Mouse (Mus musculus) limb, embryonic 11.5 days (tissue): ENCODE measurements around the gene Pla2g6. TPM values are rescaled to one million over a fixed set of nuclear protein-coding genes. Genes with fewer than 3 reads are reported as not detected.
A peak's percentile ranks its signal among the peaks of the same experiment; 100 is the strongest.

Source experiments
- ATAC-seq: fragments of 200-750 bp; cut with Nextera tagmentation; 2 replicates; pipeline ENCODE4 v1.8.0; 2017; ENCODE audit warnings: low read depth; ENCODE audit not compliant: insufficient number of reproducible peaks, low FRiP score, low TSS enrichment
- DNase-seq: peaks from one replicate; pipeline ENCODE4 v3.0.0-alpha.2; 2015; ENCODE audit warnings: low spot score
- H3K27ac ChIP-seq: fragments of 300-500 bp; sonication (generic); replicated peaks from 2 replicates; pipeline ENCODE4 v1.5.1; 2014; ENCODE audit warnings: low read depth, mild to moderate bottlenecking, low read length
- H3K27me3 ChIP-seq: fragments of 300-500 bp; sonication (generic); 2 replicates; pipeline ENCODE4 v1.6.1; 2014; ENCODE audit warnings: mild to moderate bottlenecking, low read length, mixed read lengths; ENCODE audit not compliant: control insufficient read depth, insufficient read depth
- H3K36me3 ChIP-seq: fragments of 300-500 bp; sonication (generic); 2 replicates; pipeline ENCODE4 v1.6.1; 2014; ENCODE audit warnings: mild to moderate bottlenecking, low read length, moderate library complexity, mixed read lengths; ENCODE audit not compliant: control insufficient read depth, insufficient read depth
- H3K4me1 ChIP-seq: fragments of 300-500 bp; sonication (generic); 2 replicates; pipeline ENCODE4 v1.6.1; 2014; ENCODE audit warnings: low read length, mixed read lengths; ENCODE audit not compliant: control insufficient read depth, insufficient read depth
- H3K4me2 ChIP-seq: fragments of 300-500 bp; sonication (generic); 2 replicates; pipeline ENCODE4 v1.6.1; 2014; ENCODE audit warnings: low read depth, mild to moderate bottlenecking, moderate library complexity; ENCODE audit not compliant: severe bottlenecking
- H3K4me3 ChIP-seq: fragments of 300-500 bp; sonication (generic); 2 replicates; pipeline ENCODE4 v1.5.1; 2014; ENCODE audit warnings: low read depth, low read length
- H3K9ac ChIP-seq: fragments of 300-500 bp; sonication (generic); 2 replicates; pipeline ENCODE4 v1.6.1; 2014; ENCODE audit warnings: mild to moderate bottlenecking, low read length
- H3K9me3 ChIP-seq: fragments of 300-500 bp; sonication (generic); 2 replicates; pipeline ENCODE4 v1.6.1; 2016; ENCODE audit warnings: low read length; ENCODE audit not compliant: control insufficient read depth
- WGBS: fragments of 180-500 bp; shearing (Covaris S2); extraction: QIAGEN DNeasy Blood & Tissue Kit; methylation state at CpG from one replicate; pipeline ENCODE4 v1.1.7; 2014; 5-methylcytosine and 5-hydroxymethylcytosine counted together
- polyA plus RNA-seq: library from polyadenylated mRNA; unstranded; fragments of >200 nt; fragmentation: Nextera tagmentation; extraction: Ambion mirVana; gene quantifications from 2 replicates; pipeline ENCODE4 v1.2.1, GENCODE M21; 2014

Gene Pla2g6
- polyA plus RNA-seq, 1 experiment from 2014 or later: 10.8 TPM

DNA sequence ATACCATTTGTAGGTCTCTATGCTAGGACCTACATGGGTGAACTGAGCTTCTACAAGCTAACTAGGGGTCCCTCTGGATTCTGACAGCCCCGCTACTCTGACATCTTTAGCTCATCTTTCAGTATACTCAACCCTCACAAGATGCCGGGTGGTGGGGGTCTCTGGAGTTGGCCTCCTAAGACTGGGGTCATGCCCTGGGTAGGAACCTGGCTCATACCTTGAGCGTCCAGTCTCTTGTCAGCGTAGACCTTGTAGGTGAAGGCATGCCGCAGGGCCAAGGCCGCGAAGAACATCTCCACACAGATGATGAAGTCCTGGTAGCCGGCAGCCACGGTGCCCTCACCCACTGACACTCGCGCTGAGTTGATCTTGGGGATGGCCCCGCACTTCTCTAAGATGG, 36.9 kb upstream of the Pla2g6 start:
- Histone ChIP-seq H3K36me3 (peaks cover 15% of the 10 kb centered on the region), H3K4me1 (no peaks in the 10 kb centered on the region), H3K9ac (no peak overlapping the region), H3K4me3 (no peak overlapping the region), H3K27me3 (no peaks in the 10 kb centered on the region), H3K27ac (no peak overlapping the region), H3K4me2 (no peak overlapping the region), H3K9me3 (no peaks in the 10 kb centered on the region)
- ATAC-seq (no peak), DNase-seq (no peak)
- WGBS: 97% methylated on average over 12 of the region's 12 CpGs

DNA sequence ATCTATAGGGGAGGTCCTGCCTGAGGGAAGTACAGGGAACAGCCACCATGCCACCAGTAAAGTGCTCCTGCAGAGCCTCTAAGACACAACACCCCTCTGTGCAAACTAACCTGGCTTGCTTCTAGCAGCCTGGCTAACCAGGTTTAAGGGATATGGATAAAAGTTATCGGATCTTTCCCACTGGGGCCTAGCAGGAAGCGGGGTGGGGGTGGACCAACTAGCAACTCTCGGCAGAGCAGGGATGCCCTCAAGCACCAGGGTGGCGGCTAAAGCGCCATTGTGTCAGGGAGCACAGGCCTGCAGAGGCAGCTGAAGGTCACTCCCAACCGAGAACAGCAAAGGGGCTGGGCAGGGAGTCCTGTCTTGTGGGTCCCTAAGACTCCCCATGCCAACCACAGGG, 35.9 kb upstream of the Pla2g6 start:
- no peak overlapping the region for H3K4me2 ChIP-seq
- DNase-seq: no peak
- H3K27me3 ChIP-seq: no peaks in the 10 kb centered on the region
- no peak overlapping the region for H3K27ac ChIP-seq
- H3K4me3 ChIP-seq: no peak overlapping the region
- no peak for ATAC-seq
- H3K9me3 ChIP-seq: no peaks in the 10 kb centered on the region
- H3K4me1 ChIP-seq: 0 out of 2 replicates have a peak, but pooled peaks cover 2% of the 10 kb centered on the region
- H3K36me3 ChIP-seq: peaks cover 13% of the 10 kb centered on the region
- WGBS: 78% methylated on average over 6 of the region's 6 CpGs
- no peak overlapping the region for H3K9ac ChIP-seq

DNA sequence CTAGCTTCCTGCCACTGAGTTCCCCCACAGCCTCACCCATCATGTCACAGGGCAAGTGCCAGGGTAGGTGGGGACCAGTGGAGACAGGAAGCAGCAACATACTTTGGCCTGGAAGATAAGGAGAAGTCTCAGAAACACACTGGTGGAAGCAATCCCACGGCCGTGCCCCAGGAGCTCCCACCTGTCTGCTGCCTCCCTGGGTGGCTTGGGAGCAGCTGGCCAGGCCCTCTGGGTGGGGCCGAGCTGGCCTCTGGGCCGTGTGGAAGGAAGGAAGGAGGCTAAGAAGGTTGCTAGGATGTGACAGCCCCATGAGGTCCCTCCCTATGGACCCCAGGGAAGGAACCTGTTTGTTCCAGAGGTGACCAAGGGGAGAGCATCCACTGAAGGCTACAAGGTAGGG, 32.8 kb upstream of the Pla2g6 start:
- Histone ChIP-seq H3K9me3 (no peaks in the 10 kb centered on the region), H3K9ac (no peak overlapping the region), H3K27ac (no peak overlapping the region), H3K4me1 (peaks cover 16% of the 10 kb centered on the region; the same call in 1 of the 2 replicates), H3K4me2 (no peak overlapping the region), H3K36me3 (peaks cover 11% of the 10 kb centered on the region), H3K4me3 (no peak overlapping the region), H3K27me3 (peaks cover 10% of the 10 kb centered on the region)
- DNase-seq (no peak), ATAC-seq (no peak)
- 60% methylated on average over 4 of the region's 4 CpGs for WGBS

DNA sequence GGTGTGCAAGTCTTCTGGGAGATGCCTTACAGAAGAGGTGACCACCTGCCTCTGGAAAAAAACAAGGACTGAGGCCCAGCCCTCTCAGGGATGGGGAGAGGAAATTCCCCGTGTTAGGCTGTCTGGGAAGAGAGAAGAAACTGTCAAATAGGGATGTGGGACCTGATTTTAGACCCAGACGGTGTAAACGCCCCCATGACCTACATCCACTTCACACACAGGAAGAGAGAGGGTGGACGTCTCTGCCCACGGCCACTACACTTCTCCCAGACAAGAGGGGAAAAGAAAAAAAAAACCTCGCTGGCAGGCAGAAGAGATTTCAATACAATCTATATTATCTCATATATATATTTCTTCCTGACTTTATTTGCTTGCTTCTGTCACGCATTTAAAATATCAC, 32.2 kb upstream of the Pla2g6 start:
- no peak overlapping the region for H3K9ac ChIP-seq
- no peaks in the 10 kb centered on the region for H3K9me3 ChIP-seq
- ATAC-seq (no peak), DNase-seq (no peak)
- H3K27me3 ChIP-seq: peaks cover 10% of the 10 kb centered on the region
- H3K4me2 ChIP-seq: no peak overlapping the region
- 68% methylated on average over 7 of the region's 7 CpGs for WGBS
- no peak overlapping the region for H3K4me3 ChIP-seq
- H3K27ac ChIP-seq: no peak overlapping the region
- peaks cover 11% of the 10 kb centered on the region for H3K36me3 ChIP-seq
- H3K4me1 ChIP-seq: peaks cover 16% of the 10 kb centered on the region; the same call in 1 of the 2 replicates

DNA sequence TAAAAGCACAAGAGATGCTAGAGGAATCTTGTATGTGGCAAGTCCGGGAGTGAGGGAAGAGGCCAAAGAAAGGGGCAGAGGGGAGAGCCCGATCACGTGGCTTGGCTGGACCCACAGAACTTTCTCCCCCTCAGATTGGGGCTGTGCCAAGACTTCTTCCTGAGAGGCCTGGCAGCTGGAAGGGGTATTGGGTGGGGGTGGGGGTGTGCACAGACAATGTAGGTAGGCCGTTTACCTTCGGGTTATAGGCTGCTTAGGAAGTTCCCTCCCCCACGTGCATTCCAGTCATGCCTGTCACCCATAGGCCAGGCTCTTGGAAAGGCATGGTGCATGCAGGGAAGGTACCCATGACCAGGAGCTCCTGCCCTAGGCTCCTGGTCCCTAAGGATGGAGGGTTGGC, 31.8 kb upstream of the Pla2g6 start:
- H3K9ac ChIP-seq: no peak overlapping the region
- H3K4me1 ChIP-seq: peaks cover 16% of the 10 kb centered on the region; the same call in 1 of the 2 replicates
- DNase-seq: no peak
- ATAC-seq: no peak
- H3K27me3 ChIP-seq: peaks cover 10% of the 10 kb centered on the region
- H3K27ac ChIP-seq: no peak overlapping the region
- WGBS: 49% methylated on average over 6 of the region's 6 CpGs
- no peak overlapping the region for H3K4me3 ChIP-seq
- peaks cover 11% of the 10 kb centered on the region for H3K36me3 ChIP-seq
- H3K4me2 ChIP-seq: no peak overlapping the region
- no peaks in the 10 kb centered on the region for H3K9me3 ChIP-seq

DNA sequence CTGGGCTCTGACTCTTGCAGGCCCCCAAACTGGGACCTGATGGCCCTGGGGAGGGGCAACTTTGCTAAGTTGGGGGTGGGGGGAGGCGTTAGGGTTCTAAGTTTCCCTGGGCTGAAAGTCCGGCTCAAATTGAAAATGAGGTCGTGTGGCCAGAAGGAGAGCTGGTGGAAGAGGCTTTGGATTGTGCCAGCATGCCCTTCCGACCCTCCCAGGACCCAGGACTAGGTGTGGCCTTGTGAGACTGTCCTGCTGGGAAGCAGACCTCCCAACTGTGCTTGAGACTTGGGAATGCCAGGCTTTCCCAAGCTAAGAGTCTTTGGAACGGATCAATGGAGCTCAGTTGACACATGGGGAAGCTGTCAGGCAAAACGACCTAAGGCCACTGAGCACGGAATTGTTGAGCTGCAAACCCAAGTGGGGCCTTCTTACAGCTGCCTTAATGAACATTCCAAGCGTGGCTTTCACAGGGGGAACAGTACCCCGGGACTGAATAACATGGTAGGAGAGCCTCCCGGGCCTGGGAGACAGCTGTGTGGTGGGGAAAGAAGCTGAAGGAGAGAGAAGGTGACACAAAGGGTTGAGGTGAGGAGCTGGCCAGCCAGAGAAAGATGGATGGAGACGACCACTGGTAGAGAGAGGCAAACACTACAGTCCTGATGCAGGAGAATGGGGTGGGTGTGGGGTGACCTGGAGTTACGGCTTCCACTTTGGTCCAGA, 29.9 kb upstream of the Pla2g6 start:
- 0 out of 2 replicates have a peak overlapping the region, but pooled peaks have one; percentile 45 for H3K4me3 ChIP-seq
- H3K4me2 ChIP-seq: peak overlapping the region; percentile 89
- 43% methylated on average over 12 of the region's 12 CpGs for WGBS
- H3K36me3 ChIP-seq: peaks cover 8% of the 10 kb centered on the region; the same call in 1 of the 2 replicates
- H3K27ac ChIP-seq: no peak overlapping the region
- DNase-seq (no peak), ATAC-seq (no peak)
- no peaks in the 10 kb centered on the region for H3K9me3 ChIP-seq
- peaks cover 16% of the 10 kb centered on the region; the same call in 1 of the 2 replicates for H3K4me1 ChIP-seq
- peaks cover 10% of the 10 kb centered on the region for H3K27me3 ChIP-seq
- H3K9ac ChIP-seq: peak overlapping the region; percentile 44; the same call in 1 of the 2 replicates

DNA sequence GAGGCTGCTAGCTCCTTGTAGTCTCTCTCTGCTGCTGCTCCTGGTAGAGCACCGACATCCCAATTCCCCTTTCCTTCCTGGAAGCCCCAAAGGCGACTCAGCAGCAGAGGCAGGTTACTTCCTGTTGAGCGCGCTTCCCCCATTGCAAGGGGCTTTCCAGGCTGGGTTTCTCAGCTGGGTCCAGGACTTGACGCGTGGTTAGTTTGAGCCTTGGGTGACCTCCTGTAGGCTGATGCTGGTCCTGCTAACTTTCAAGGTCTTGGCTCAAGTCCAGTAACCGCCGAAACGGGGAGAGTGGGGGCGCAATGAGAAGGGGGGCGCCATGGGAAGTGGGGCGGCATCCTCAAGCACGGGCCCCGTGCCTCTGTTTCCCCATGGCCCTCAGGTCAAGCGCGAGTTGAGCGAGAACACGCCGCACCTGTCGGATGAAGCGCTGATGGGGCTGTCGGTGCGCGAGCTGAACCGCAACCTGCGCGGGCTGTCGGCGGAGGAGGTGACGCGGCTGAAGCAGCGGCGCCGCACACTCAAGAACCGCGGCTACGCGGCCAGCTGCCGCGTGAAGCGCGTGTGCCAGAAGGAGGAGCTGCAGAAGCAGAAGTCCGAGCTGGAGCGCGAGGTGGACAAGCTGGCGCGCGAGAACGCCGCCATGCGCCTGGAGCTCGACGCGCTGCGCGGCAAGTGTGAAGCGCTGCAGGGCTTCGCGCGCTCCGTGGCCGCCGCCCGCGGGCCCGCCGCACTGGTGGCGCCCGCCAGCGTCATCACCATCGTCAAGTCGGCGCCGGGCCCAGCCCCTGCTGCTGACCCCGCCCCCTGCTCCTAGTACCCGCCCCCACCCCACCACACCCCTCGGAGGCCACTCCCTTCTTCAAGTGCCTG, 29.1 kb upstream of the Pla2g6 start:
- H3K27ac ChIP-seq: 0 out of 2 replicates have a peak overlapping the region, but pooled peaks have one; percentile 21
- no peaks in the 10 kb centered on the region for H3K9me3 ChIP-seq
- H3K4me3 ChIP-seq: peak overlapping the region; percentile 45
- H3K4me1 ChIP-seq: peaks cover 16% of the 10 kb centered on the region; the same call in 1 of the 2 replicates
- peaks cover 5% of the 10 kb centered on the region; the same call in 1 of the 2 replicates for H3K36me3 ChIP-seq
- peak; percentile 74 for ATAC-seq
- peak overlapping the region; percentile 44 for H3K9ac ChIP-seq
- DNase-seq: peak; percentile 86
- H3K4me2 ChIP-seq: peak overlapping the region; percentile 89
- WGBS: 0% methylated on average over 74 of the region's 77 CpGs
- H3K27me3 ChIP-seq: peaks cover 10% of the 10 kb centered on the region

DNA sequence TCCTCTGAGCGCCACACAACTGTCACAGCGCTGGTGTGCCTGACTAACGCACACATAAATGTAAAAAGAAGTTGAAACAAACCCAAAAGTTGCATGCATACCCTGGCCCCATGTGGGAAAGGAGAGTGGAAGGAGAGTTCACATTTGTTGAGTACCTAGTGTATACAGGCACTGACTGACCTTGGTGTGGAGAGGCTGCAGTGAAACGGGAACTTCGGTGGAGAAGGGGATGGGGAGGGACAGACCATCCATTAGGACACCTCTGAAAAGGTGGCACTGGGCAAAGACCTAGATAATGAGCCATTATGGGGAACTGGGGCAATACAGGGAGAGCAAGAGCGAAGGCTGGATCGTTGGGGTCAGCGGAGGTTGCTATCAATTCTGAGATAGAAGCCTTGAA, 28.3 kb upstream of the Pla2g6 start:
- H3K4me1 ChIP-seq: peaks cover 16% of the 10 kb centered on the region; the same call in 1 of the 2 replicates

More for the DNA sequence above, 28.3 kb upstream of the Pla2g6 start:
- no peak for DNase-seq
- Histone ChIP-seq H3K36me3 (peaks cover 2% of the 10 kb centered on the region; the same call in 1 of the 2 replicates), H3K9ac (no peak overlapping the region; the same call in 1 of the 2 replicates), H3K4me2 (peak overlapping the region; percentile 89; the same call in 1 of the 2 replicates), H3K27ac (no peak overlapping the region), H3K4me3 (no peak overlapping the region), H3K27me3 (peaks cover 10% of the 10 kb centered on the region), H3K9me3 (no peaks in the 10 kb centered on the region)
- WGBS: 76% methylated on average over 8 of the region's 8 CpGs
- no peak for ATAC-seq
